Mouse (Mus musculus) gastrocnemius, postnatal 25 days (tissue): Measurements from ENCODE around the gene Meox2. TPM values are rescaled to one million over a fixed set of nuclear protein-coding genes. Genes with fewer than 3 reads are reported as not detected.
"Not testable (repeated sequence)": the region's sequence is repeated elsewhere in the genome, so short reads cannot be mapped to it uniquely, and the experiment has no call there.

Experiments
- DNase-seq: peaks from one replicate; pipeline ENCODE4 v3.0.0; 2022
- long read RNA-seq, 2 experiments: library from polyadenylated mRNA; stranded (forward); transcript quantifications; one replicate each; pipeline ENCODE4 v2.0.0; 2021
- total RNA-seq, 2 experiments: library from RNA; stranded (reverse); gene quantifications; 1 replicate in 1 of 2; 2 replicates in 1 of 2; pipeline ENCODE4 v1.2.3; 2021

Meox2 gene
- total RNA-seq, result 10 to 100 TPM; 12.8 to 14.3 TPM
- long read RNA-seq, experiment 1, transcript Meox2-201 (3 exons, 2,360 nt), result major isoform, 9 of 9 reads
- long read RNA-seq, experiment 1, partial matches to known transcripts, result 0 of 9 reads
- long read RNA-seq, experiment 1, other reads (novel, unspliced or antisense), result 0 of 9 reads
- long read RNA-seq, experiment 2, transcript Meox2-201 (3 exons, 2,360 nt), result major isoform, 14 of 17 reads
- long read RNA-seq, experiment 2, partial matches to known transcripts, result 0 of 17 reads
- long read RNA-seq, experiment 2, other reads (novel, unspliced or antisense), result 3 of 17 reads

DNA sequence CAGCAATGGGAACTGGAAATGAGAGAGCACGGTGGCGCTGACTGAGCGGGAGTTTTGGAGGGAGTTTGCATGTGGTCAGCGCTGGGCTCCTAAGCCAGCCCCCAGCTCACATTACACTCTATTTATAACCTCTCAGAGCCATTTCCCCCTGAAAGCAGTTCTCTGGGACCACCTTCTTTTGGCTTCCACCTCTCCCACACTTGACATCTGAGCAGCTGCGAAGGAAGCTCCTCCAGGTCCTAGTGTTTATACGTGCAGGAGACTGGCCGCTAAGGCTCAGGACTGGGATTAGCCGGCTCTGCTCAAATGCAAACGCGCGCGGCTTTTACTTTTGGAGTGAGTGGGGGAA, at the start of gene Meox2:
Meox2 (plus strand) TSS at position 151 of the 349 bp plus-strand sequence.
- DNase-seq, result peak; percentile 85

DNA sequence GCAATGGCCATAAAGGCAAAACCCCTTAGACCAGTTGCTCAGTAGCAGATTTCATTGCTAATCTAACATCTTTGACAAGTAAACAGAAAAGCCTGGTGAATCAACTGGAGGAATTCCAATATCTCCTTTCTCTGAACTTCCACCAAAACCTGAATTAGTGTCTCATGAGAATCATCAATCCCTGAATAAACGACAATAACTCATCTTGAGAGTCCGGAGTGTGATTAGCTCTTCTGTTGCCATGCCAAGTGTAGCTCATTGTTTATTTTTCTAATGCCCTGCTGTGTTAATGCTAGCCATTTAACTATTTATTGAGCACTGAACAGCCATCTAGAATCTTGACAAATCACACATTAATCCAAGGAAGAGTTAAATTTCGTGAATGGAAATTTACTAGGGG, 35.7 kb upstream of the Meox2 start:
- DNase-seq, result no peak

DNA sequence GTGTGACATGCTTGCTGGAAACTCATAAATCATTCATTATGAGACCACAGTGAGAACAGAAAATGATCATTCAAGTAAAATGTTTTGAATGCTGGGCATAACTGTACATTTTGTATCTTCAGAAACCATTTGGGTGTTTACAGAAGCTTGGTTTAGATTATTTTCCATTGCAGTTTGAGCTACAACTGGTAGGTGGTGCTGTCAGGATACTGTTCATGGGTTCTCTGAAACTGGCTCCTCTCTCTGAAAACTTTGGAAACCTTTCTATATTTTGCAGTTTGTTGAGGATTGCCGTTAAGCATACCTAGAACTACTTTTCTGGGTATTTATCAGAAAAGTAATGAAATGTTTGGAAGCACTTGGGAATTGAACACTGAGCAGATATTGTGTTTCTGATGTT, 31.0 kb upstream of the Meox2 start:
- no peak for DNase-seq

DNA sequence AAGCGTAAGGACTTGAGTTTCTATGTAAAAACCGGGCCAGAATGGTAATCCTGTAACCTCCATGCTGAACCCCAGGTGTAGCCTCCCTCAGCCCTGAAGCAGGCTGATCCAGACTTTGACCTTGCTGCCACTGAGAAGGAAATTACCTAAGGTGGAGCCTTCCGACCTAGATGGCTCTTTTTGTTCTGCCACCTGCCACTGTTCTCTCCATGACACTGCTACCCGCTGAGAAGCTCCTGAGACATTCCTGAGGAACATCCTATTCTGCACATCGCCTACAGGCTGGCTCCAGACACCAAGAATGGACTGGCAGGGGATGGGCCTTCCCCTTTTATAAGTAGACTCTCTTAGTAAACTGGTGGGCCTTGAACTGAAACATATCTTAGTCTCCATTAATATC, 28.3 kb upstream of the Meox2 start:
- DNase-seq, result not testable (repeated sequence)

DNA sequence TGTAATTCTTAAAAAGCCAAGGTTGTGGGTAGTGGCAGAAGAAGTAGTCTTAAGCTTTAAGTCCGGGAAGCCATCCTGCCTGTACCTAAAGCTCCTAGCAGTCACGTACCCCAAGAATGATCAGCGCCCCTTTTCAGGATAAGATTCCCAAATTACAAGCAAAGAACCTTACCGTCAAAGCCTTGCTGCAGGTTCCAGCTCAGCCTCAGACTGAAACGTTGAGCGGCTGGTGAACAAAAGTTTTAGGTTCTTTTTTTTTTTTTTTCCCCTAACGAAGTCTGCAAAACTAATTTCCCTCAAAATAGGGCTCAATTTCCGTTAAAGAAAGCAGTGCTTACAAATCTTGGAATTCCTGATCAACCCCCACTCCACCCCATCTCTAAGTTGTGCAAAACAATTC, 1.8 kb upstream of the Meox2 start:
- no peak for DNase-seq

DNA sequence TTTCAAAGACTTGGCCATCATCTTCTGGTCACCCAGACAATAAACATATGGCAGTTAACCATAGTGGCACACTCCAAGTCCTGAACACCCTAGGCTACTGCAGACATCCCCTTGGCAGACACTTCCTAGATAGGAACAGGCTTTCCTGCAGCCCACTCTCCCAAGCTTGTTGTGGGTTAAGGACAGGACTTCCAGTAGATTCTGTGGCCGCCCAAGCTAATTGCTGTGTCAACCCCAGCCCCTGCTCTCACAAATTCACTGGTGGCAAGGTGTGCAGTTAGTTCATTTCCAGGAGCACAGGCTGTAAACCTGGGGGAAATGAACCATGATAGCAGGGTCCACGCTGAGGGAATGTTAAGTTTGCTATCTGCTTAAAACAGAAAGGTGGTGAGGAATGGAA, 1.2 kb upstream of the Meox2 start:
- no peak for DNase-seq

DNA sequence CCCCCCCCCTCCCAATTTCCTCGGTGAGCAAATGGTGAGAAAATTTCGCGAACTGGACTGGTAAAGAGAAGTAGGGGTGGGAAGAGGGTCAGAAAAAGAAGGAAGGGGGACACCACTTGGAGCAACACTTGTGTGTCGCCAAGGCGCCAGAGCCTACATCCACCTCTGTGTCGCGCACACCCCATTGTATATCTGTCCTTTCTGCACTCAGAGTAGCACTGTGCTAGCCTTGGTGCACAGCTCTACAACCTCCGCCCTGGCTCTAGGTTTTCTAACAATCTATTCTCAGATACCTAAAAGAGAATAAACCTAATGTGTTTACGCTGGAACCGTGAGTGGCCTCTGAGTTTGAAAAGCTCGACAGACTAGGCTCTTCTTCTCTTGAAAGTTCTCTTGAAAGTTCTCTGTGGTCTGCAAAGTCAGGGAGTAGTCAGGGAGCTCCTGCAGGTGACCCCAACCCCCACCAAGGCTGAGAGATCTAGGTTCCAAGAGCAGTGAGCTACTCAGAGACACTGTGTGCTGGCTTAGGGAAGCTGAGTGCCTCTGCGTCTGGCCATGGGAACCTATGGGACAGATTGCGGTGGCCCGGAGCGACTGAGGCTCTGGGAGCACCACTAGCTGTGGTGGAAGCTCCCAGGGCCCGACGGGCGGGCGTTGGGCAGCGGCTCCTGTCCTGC, 489 bp upstream of the Meox2 start:
- DNase-seq, result no peak

DNA sequence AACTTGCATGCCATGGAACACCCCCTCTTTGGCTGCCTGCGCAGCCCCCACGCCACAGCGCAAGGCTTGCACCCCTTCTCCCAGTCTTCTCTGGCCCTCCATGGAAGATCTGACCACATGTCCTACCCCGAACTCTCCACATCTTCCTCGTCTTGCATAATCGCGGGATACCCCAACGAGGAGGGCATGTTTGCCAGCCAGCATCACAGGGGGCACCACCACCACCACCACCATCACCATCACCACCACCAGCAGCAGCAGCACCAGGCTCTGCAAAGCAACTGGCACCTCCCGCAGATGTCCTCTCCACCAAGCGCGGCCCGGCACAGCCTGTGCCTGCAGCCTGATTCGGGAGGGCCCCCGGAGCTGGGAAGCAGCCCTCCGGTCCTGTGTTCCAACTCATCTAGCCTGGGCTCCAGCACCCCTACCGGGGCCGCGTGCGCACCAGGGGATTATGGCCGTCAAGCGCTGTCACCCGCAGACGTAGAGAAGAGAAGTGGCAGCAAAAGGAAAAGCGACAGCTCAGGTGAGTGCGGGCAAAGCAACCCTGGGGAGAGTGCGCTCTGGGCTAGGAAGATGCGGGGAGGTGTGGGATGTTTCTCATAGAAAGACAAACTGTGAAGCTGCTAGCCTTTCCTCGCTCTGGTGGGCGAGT, 606 bp downstream of the Meox2 start:
- peak; percentile 39 for DNase-seq

DNA sequence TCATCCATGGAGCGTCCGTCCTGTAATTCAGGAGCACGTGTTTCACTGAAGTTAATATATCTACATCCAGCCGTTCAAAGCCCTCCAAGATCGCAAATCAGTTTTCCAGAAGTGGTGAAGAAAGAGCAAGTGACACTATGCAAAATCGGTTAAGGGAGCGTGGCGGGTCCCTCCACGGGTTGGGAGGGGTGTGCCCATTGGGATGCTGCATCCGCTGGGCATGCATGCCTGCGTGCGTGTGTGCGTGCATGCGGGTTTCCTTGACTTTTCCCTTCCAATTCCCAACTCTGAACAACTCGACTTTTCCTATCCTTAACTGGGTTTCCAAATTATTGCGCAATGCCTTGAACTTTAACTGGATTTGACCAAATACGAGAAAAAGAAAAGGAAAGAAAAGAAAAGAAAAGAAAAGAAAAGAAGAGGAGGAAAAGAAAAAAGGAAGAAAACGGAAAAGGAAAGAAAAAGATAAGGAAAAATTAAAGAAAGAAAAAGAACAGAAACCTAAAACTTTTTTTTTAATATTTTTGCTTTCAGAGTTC, 1.2 kb downstream of the Meox2 start:
- DNase-seq, result no peak

DNA sequence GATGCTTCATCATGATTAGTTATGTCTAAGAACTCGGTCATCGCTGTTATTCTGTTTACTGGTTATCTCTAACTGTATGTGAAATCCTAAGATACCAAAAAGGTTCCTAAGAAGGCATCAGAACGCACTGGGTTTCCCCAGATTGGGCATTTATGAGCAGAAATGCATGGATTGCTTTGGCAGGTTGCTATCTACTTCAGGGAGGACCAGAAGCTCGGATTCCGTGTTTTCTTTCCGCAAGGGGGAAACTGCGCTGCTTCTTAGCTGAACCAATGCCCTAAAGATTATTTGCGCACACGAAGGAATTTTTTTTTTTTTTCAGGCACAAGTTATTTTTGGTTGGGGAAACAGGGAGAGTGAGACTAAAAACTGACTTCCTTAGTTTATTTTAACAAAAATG, 2.6 kb downstream of the Meox2 start:
- no peak for DNase-seq

DNA sequence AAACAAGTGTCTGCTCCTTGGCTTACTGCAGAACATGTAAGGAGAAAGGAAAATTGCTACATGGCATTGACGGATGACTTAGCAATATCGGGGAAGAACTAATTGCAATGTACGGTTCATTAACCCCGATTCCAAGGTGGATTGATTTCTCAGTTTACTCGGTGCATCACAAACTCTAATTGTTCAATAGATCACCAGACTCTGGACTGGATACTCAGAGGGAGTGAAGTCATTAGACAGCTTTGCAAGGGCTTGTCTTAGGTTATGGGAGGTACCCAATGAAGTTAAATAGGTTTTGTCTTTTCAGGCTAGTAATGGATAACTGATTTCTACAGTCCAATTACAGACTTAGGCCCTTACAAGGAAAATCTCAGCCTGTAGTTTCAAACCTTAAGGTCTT, 10.9 kb downstream of the Meox2 start:
- DNase-seq, result no peak

DNA sequence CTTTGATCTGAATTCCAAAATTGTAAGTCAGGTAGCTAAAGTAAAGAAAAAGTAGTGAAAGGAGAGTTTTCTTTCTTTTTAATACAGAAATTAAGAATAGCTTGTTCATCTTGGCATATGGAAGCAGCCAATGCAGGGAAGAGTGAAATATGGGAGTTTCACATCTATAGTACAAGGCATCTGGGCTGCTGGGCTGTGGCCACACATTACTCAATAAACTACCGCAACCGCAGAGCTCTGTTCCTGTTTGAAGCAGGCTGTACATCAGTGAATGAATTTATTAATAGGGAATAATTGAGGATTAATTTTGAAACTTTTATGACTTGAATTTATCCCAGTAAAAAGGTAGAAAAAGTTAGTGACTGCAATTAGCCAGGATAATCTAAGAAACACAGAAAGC, 15.4 kb downstream of the Meox2 start:
- no peak for DNase-seq

DNA sequence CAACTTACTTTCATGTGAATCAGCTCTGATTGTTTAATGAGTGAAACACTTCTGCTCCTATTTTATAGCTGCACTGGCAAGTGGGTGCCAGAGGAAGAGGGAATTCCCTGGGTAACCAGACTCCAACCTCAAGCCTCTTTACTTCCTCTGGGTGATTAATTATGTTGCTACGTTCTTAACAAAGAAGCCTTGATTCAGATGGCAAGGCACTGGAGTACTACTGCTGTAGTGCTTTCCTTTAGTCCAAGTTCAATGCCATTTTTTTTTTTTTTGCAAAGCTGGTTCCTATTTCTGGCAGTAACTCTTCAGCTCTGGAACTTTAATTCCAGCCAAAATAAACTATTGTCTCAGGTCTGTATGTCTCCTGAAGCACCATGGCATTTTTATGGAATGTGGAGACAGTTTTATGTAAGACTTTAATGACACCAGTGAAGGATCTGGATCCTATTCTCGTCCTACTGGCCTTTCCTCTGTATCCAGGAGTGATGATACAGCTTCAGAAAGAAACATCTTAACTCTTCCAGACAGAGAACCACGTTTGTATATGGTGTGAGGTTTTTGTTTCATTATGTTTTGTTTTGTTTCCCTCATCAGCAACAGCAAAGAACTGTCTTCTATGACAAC, 33.9 kb downstream of the Meox2 start:
- no peak for DNase-seq

DNA sequence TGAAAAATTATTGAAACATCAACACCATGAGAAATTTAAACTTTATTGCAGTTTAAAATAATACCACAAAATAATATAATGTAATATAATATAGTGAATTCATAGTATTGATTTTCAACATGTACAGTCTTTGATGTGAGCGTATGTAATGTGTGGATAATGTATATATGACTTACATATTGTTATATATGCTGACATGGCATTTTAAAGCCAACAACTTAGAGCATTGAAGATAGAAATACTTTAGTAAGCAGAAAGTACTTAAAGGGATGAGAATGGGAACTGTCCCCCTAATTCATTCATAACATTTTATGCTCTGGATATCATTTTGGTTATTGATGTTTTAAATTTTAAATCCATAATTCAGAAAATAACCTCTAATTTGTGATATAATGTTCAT, 35.5 kb downstream of the Meox2 start:
- DNase-seq, result no peak

DNA sequence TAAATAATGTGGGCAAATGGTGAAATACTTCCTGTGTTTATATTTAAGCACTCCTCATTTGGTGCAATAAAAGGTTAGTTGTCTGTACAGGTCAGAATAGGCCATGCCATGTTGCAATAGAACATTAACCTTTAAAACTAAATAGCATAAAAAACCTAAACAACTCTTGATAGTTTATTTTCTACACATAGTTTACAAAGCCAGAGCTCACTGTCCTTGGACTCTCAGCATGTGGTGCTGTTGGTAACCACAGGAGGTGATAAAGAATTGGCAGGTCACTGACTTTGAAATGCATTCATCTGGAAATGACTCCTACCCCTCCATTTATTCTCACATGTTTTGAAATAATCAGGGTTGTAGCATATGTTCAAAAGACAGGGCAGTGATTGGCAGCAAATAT, 59.4 kb downstream of the Meox2 start:
- DNase-seq, result no peak

DNA sequence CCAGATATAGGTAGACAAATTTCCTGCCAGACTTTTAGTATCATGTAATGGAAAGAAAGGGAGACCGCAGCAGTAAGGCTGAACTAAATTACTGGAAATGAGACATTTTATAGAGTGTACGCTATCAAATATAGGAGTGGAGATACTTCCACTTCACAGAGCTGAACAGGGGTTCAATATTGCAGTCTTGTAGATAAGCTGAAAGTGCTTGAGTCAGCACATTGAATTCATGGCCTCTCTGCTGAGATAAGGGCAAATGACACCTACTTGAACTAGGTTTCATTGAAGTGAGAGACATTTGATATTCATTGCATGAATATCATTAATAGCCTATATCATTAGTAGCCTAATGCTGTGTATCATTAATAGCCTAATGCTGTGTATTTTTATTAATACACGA, 65.0 kb downstream of the Meox2 start:
- DNase-seq, result no peak

DNA sequence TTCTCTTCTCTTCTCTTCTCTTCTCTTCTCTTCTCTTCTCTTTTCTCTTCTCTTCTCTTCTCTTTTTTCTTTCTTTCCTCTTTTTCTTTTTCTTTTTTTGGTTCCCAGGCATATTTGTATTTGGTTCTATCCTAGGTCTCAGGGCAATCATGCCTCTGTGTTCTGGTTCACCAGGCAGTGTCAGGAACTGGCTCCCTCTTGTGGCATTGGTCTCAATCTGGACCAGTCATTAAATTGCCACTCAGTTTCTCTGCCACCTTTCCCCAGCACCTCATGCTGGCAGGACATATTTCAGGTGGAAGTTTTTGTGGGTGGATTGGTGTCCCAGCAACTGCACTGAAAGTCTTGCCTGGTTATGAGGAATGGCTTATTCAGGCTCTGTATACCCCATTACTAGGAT, 75.3 kb downstream of the Meox2 start:
- no peak for DNase-seq

DNA sequence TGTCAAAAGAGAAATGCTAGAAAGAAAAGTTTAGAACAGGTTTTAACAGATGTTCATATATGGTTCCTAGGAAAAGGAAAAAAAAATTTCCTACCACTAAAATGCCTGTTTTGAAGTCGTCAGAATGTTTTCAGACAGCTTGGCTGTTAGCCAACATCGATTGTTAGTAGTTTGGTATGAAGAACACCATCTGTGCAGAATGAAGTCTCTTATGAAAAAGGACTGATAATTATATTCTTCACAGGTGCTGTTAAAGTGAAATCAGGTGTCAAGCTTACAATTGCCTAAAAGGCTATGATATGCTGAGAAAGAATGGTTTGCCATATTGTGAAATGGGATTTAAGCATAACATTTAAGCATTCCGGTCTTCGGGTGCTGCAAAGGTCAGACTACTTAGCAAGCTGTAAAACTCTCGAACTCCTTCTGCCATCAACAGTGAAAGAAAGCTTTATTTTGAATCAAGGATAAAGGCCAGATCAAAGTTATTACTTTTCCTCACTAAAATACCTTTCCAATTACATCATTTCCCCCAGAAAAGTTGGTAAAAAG, 80.7 kb downstream of the Meox2 start:
- DNase-seq, result no peak
